Mouse (Mus musculus) B cell, adult 2 months (primary cell): ENCODE data around the gene Tcstv1.
"Not testable (repeated sequence)": the region's sequence is repeated elsewhere in the genome, so short reads cannot be mapped to it uniquely, and the experiment has no call there.

ENCODE experiments used
- DNase-seq, 2 experiments: peaks; one replicate each; pipeline ENCODE4 v3.0.0; 2022

Gene Tcstv1

DNA sequence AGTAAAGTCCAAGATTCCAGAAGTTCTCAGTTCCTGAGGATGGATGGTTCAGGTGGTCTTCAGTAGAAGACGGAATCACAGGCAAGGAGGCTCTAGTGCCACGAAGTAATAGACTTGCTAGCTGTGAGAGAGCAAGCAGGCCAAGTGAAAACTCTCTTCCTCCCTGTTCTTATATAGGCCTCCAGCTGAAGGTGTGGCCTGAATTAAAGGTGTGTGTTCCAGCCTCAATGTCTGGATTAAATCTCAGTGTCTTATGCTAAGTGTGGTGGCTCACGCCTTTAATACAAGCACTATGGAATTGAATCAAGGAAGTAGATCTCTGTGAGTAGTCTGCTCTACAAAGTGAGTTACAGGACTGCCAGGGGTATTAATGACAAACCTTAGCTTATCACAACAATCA, at the start of gene Tcstv1:
Gene Tcstv1 (minus strand): TSS at position 101 of the 400 bp plus-strand sequence.
- DNase-seq, result not testable (repeated sequence)

DNA sequence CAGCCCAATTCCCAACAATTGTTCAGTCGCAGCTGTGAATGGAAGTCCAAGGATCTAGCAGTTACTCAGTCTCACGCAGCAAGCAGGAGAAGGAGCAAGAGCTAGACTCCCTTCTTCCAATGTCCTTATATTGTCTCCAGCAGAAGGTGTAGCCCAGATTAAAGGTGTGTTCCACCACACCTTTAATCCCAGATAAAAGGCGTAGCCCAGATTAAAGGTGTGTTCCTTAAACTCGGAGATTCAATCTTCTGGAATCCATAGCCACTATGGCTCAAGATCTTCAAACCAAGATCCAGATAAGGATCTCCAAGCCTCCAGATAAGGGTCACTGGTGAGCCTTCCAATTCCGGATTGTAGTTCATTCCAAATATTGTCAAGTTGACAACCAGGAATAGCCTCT, 34.6 kb upstream of the Tcstv1 start, which contains the start of gene Gm21761:
Gene Gm21761 (minus strand): TSS at position 101 of the 400 bp plus-strand sequence.
- DNase-seq, result not testable (repeated sequence)

- not testable (repeated sequence) for DNase-seq
These were observed 30.2 kb upstream of the Tcstv1 start for GRCm38 (mm10) chr13:119924597-119925340.

GRCm38 (mm10) chr13:119916966-119917722, 22.6 kb upstream of the Tcstv1 start:
- DNase-seq, result peak; percentile 6 to 12

- DNase-seq, result peak in 1 of 2 experiments; percentile 15
These were observed 21.9 kb upstream of the Tcstv1 start for GRCm38 (mm10) chr13:119916449-119916848.

DNA sequence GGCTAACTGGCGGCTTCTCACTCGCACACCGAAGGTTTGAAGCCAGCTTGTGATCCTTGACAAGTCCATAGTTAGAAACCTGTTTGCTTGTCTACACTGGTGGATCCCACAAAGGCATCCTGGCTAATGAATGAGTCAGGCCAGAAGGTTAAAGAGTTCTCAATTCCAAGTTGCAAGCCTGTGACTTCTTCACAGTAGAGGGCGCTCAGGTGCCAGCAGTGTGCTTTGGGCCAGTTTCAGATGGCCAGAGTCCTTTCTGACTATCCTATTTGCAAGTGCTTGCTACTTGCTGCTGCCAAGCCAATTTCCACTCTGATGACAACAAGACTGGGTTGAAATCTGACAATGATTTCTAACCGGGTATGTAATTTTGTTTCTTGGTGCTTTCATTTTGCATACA, 4.0 kb upstream of the Tcstv1 start:
- DNase-seq, result not testable (repeated sequence)

DNA sequence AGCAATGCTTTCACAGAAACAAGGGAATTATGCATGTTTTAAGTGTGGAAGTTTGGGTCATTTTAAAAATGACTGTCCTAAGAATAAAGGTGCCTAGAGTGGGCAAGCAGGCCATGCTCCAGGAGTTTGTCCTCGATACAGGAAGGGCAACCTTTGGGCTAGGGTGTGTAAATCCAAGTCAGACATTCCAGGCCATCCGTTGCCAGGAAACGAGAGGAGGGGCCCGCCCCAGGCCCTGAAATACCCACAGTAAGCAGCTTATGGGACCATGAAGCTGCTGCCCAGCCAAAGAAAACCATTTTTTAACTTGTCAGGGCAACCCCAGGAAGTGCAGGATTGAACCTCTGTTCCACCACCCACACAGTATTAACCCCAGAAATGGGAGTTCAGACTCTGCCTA, 7.7 kb downstream of the Tcstv1 start:
- not testable (repeated sequence) for DNase-seq

- DNase-seq, result not testable (repeated sequence)
These were observed 30.1 kb downstream of the Tcstv1 start for GRCm38 (mm10) chr13:119864395-119864999.

GRCm38 (mm10) chr13:119862399-119862798, 32.2 kb downstream of the Tcstv1 start:
- not testable (repeated sequence) for DNase-seq
